Mouse (Mus musculus): ENCODE results near the gene Ces2h. TPM values are rescaled to one million over a fixed set of nuclear protein-coding genes. Genes with fewer than 3 reads are reported as not detected.

The Ces2h gene
- polyA plus RNA-seq, 1 experiment from 2014 or later: not detected

DNA sequence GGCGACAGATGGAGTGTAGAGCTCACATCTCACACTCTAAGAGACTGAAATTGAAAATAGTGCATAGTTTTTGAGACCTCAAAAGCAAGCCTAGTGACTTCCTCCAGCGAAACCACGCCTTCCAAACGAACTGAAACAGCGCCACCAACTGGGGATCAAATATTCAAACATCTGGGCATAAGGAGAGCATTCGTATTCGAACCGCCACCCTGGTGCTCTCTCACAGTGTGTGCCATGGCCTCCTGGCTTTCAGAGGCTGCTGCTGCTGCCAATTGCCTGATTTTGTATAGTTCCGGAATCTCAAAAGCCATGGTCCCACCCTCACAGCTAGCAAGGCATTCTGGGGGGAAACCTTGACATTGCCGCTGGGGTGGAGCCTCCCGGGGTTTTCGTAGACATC is 10.5 kb downstream of the Ces2h start:
- Histone ChIP-seq H3K27ac (ENCODE audit: low read depth, low read length) (no peak overlapping the region), H3K4me2 (ENCODE audit: low read depth, low read length) (no peak overlapping the region)
- 81% methylated on average over 12 of the region's 12 CpGs for WGBS

DNA sequence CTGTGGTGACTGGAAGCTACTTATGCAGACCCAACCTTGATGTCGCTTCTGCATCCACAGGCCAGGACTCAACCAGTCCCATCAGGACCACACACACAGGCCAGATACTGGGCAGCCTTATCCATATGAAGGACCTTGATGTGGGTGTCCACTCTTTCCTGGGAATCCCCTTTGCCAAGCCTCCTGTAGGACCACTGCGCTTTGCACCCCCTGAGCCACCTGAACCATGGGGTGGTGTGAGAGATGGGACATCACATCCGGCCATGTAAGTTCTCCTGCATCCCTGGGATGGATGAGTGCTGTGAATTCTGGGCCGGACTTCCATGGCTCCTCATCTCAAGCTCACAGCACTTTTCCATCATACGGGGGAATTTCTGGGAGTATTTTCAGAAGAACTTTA is 13.7 kb downstream of the Ces2h start:
- no peaks in the 10 kb centered on the region for H3K4me1 ChIP-seq (ENCODE audit: control insufficient read depth, insufficient read depth, low read length)

More for the DNA sequence above, 10.5 kb downstream of the Ces2h start:
- no peaks in the 10 kb centered on the region for H3K9me3 ChIP-seq (ENCODE audit: control insufficient read depth, low read length)
- no peak for ATAC-seq (ENCODE audit: low read depth)
- H3K27me3 ChIP-seq (ENCODE audit: control insufficient read depth, insufficient read depth, low read length): no peaks in the 10 kb centered on the region
- no peak overlapping the region for H3K4me3 ChIP-seq (ENCODE audit: low read depth, low read length)
- H3K36me3 ChIP-seq (ENCODE audit: control insufficient read depth, insufficient read depth, low read length): no peaks in the 10 kb centered on the region
- no peak overlapping the region for H3K9ac ChIP-seq (replicated peaks; ENCODE audit: low read depth, low read length)
- no peaks in the 10 kb centered on the region for H3K4me1 ChIP-seq (ENCODE audit: control insufficient read depth, insufficient read depth, low read length)

DNA sequence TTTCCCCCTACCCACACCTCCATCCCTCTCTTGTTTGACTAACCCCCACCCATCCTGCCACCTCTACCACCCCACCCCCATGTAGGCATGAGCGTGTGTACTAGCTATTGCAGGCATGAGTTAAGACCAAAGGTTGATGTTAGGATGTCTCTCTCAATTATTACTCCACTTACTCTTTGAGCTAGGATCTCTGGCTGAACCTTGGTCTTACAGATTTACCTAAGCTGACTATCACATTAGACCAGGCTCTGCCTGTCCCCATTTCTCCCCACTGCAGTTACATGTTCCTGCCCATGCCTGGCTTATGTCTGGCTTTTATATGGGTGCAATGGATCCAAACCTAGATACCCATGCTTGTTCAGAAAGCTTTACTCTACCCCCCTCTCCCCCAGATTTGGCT is 21.3 kb downstream of the Ces2h start:
- H3K9ac ChIP-seq (replicated peaks; ENCODE audit: low read depth, low read length): no peak overlapping the region
- no peak overlapping the region for H3K4me2 ChIP-seq (ENCODE audit: low read depth, low read length)
- no peak for ATAC-seq (ENCODE audit: low read depth)
- no peak overlapping the region for H3K27ac ChIP-seq (ENCODE audit: low read depth, low read length)
- no peaks in the 10 kb centered on the region for H3K27me3 ChIP-seq (ENCODE audit: control insufficient read depth, insufficient read depth, low read length)
- H3K9me3 ChIP-seq (ENCODE audit: control insufficient read depth, low read length): no peaks in the 10 kb centered on the region
- 67% methylated on average over 1 of the region's 1 CpGs for WGBS
- no peaks in the 10 kb centered on the region for H3K4me1 ChIP-seq (ENCODE audit: control insufficient read depth, insufficient read depth, low read length)
- no peak overlapping the region for H3K4me3 ChIP-seq (ENCODE audit: low read depth, low read length)
- no peaks in the 10 kb centered on the region for H3K36me3 ChIP-seq (ENCODE audit: control insufficient read depth, insufficient read depth, low read length)

More for the DNA sequence above, 13.7 kb downstream of the Ces2h start:
- no peak overlapping the region for H3K4me3 ChIP-seq (ENCODE audit: low read depth, low read length)
- no peak for ATAC-seq (ENCODE audit: low read depth)
- H3K4me2 ChIP-seq (ENCODE audit: low read depth, low read length): no peak overlapping the region
- WGBS: 95% methylated on average over 5 of the region's 5 CpGs
- no peak overlapping the region for H3K9ac ChIP-seq (replicated peaks; ENCODE audit: low read depth, low read length)
- H3K27me3 ChIP-seq (ENCODE audit: control insufficient read depth, insufficient read depth, low read length): no peaks in the 10 kb centered on the region
- H3K27ac ChIP-seq (ENCODE audit: low read depth, low read length): no peak overlapping the region
- H3K9me3 ChIP-seq (ENCODE audit: control insufficient read depth, low read length): no peaks in the 10 kb centered on the region
- no peaks in the 10 kb centered on the region for H3K36me3 ChIP-seq (ENCODE audit: control insufficient read depth, insufficient read depth, low read length)

DNA sequence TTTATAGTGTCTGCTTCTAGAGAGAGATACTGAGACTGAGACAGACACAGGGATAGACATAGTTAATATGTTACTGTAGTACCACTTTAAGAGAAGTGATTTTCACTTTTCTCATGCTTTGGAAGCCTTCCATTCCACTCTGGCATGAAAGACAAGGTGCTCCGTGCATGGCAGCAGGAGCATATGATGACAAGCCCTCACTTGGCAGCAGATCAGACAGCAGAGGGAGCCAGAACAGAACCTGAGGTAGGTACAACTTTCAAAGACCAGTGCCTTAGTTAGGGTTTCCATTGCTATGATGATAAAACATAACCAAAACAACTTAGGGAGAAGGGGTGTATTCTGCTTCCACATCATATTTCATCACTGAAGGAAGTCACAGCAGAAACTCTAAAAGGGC is 22.4 kb downstream of the Ces2h start:
- no peaks in the 10 kb centered on the region for H3K36me3 ChIP-seq (ENCODE audit: control insufficient read depth, insufficient read depth, low read length)
- H3K9me3 ChIP-seq (ENCODE audit: control insufficient read depth, low read length): no peaks in the 10 kb centered on the region
- no peak overlapping the region for H3K4me2 ChIP-seq (ENCODE audit: low read depth, low read length)
- no peak for ATAC-seq (ENCODE audit: low read depth)
- no peak overlapping the region for H3K4me3 ChIP-seq (ENCODE audit: low read depth, low read length)
- no peak overlapping the region for H3K9ac ChIP-seq (replicated peaks; ENCODE audit: low read depth, low read length)
- H3K27ac ChIP-seq (ENCODE audit: low read depth, low read length): no peak overlapping the region
- WGBS: 55% methylated on average over 1 of the region's 1 CpGs
- no peaks in the 10 kb centered on the region for H3K27me3 ChIP-seq (ENCODE audit: control insufficient read depth, insufficient read depth, low read length)
- no peaks in the 10 kb centered on the region for H3K4me1 ChIP-seq (ENCODE audit: control insufficient read depth, insufficient read depth, low read length)

DNA sequence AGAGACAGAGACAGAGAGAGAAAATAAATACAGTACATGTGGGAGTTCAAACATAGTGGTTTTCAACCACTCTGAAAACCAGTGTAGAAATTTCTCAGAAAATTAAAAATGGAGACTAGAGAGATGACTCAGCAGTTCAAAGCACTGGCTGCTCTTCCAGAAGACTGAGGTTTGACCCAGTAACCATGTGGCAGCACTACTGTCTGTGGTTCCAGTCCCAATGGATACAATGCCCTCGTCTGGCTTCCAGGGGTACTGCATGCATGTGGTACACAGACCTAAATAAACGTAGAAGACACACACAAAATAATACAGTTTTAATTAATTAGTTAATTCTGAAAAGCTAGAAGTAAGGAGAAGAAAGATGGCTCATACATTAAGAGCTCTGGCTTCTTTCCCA is 24.4 kb downstream of the Ces2h start:
- H3K27me3 ChIP-seq (ENCODE audit: control insufficient read depth, insufficient read depth, low read length): no peaks in the 10 kb centered on the region
- ATAC-seq (ENCODE audit: low read depth): no peak
- no peak overlapping the region for H3K4me3 ChIP-seq (ENCODE audit: low read depth, low read length)
- H3K36me3 ChIP-seq (ENCODE audit: control insufficient read depth, insufficient read depth, low read length): no peaks in the 10 kb centered on the region
- H3K9ac ChIP-seq (replicated peaks; ENCODE audit: low read depth, low read length): no peak overlapping the region
- no peaks in the 10 kb centered on the region for H3K4me1 ChIP-seq (ENCODE audit: control insufficient read depth, insufficient read depth, low read length)
- no peak overlapping the region for H3K27ac ChIP-seq (ENCODE audit: low read depth, low read length)
- 74% methylated on average over 2 of the region's 2 CpGs for WGBS
- H3K9me3 ChIP-seq (ENCODE audit: control insufficient read depth, low read length): no peaks in the 10 kb centered on the region
- no peak overlapping the region for H3K4me2 ChIP-seq (ENCODE audit: low read depth, low read length)

DNA sequence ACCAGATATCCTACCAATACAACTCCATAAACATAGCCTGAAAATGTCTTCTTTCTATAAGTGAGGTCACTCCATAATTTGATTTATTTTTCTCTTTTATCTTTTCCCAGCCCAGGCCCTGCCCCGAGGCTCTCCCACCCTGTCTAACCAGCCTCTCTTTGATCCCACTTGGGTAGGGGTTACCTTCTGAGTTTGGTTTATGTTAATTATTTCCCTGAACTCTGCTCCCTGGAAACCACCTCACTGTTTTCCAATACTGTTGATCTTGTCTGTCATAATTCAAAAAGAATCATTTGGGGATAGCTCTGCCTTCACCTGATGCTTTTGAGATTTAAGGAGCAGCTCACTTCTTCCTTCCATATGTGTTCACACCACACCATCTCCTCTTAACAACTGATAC is 42.9 kb downstream of the Ces2h start:
- Histone ChIP-seq H3K4me2 (ENCODE audit: low read depth, low read length) (no peak overlapping the region), H3K9me3 (ENCODE audit: control insufficient read depth, low read length) (no peaks in the 10 kb centered on the region), H3K27ac (ENCODE audit: low read depth, low read length) (no peak overlapping the region), H3K4me1 (ENCODE audit: control insufficient read depth, insufficient read depth, low read length) (no peaks in the 10 kb centered on the region), H3K4me3 (ENCODE audit: low read depth, low read length) (no peak overlapping the region), H3K36me3 (ENCODE audit: control insufficient read depth, insufficient read depth, low read length) (no peaks in the 10 kb centered on the region), H3K27me3 (ENCODE audit: control insufficient read depth, insufficient read depth, low read length) (no peaks in the 10 kb centered on the region), H3K9ac (replicated peaks; ENCODE audit: low read depth, low read length) (no peak overlapping the region)
- WGBS: 75% methylated on average over 1 of the region's 1 CpGs
- no peak for ATAC-seq (ENCODE audit: low read depth)

DNA sequence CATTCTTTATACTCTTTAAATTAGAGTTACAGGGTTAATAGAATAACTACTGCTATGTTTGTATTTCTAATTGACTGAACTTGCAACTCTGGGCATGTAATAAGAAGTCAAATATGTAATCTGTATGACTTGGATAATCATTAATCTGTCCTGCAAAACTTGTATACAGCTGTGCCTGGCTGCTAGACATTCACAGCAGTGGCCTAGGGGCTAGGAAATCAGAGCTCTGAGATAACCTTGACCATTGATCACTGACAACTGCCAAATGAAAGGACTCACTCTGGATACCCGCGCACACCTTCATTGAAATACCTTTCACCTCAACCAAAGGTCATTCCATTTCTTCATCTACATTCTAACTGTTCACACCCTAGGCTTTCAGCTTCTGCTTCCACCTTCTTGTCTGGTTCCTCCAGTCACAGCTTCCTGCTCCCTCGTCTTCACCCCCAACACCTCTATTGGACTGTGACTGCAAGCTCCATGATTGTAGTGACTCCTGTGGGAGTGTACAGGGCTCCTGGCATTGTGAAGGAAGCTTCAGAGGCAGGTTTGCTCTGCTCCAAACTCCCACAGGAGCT is 45.3 kb downstream of the Ces2h start:
- H3K4me2 ChIP-seq (ENCODE audit: low read depth, low read length): no peak overlapping the region
- no peak overlapping the region for H3K27ac ChIP-seq (ENCODE audit: low read depth, low read length)
- no peaks in the 10 kb centered on the region for H3K4me1 ChIP-seq (ENCODE audit: control insufficient read depth, insufficient read depth, low read length)
- H3K36me3 ChIP-seq (ENCODE audit: control insufficient read depth, insufficient read depth, low read length): no peaks in the 10 kb centered on the region
- no peak overlapping the region for H3K4me3 ChIP-seq (ENCODE audit: low read depth, low read length)
- H3K9me3 ChIP-seq (ENCODE audit: control insufficient read depth, low read length): no peaks in the 10 kb centered on the region
- WGBS: 90% methylated on average over 3 of the region's 3 CpGs
- H3K9ac ChIP-seq (replicated peaks; ENCODE audit: low read depth, low read length): no peak overlapping the region
- H3K27me3 ChIP-seq (ENCODE audit: control insufficient read depth, insufficient read depth, low read length): no peaks in the 10 kb centered on the region
- no peak for ATAC-seq (ENCODE audit: low read depth)

GRCm38 (mm10) chr8:105048371-105048854 is 47.8 kb downstream of the Ces2h start, which contains the start of gene Ces3a:
Gene Ces3a (plus strand): TSS chr8:105048601.
- no peaks in the 10 kb centered on the region for H3K27me3 ChIP-seq (ENCODE audit: control insufficient read depth, insufficient read depth, low read length)
- H3K36me3 ChIP-seq (ENCODE audit: control insufficient read depth, insufficient read depth, low read length): no peaks in the 10 kb centered on the region
- no peak for ATAC-seq (ENCODE audit: low read depth)
- H3K4me2 ChIP-seq (ENCODE audit: low read depth, low read length): no peak within 1 kb of the TSS
- 85% methylated on average over 3 of the region's 3 CpGs for WGBS
- H3K4me1 ChIP-seq (ENCODE audit: control insufficient read depth, insufficient read depth, low read length): no peaks in the 10 kb centered on the region
- H3K27ac ChIP-seq (ENCODE audit: low read depth, low read length): no peak within 1 kb of the TSS
- no peak within 1 kb of the TSS for H3K9ac ChIP-seq (replicated peaks; ENCODE audit: low read depth, low read length)
- no peak within 1 kb of the TSS for H3K4me3 ChIP-seq (ENCODE audit: low read depth, low read length)
- no peaks in the 10 kb centered on the region for H3K9me3 ChIP-seq (ENCODE audit: control insufficient read depth, low read length)

DNA sequence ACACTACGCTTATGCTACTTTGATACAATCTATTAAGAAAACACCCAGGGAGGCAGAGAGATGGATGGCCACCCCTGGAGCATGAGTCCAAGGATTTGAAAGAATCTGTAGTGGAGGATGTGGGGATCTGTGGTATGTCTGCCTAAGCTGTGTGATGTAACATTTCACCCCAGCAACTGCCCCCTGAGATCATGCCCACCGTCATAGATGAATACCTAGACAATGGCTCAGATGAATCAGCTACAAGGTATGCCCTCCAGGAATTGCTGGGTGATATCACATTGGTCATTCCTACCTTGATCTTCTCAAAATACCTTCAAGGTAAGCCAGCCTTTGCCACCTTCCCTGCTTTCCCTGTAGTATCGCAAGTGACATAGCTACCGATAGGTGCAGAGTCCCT is 55.6 kb downstream of the Ces2h start:
- Histone ChIP-seq H3K36me3 (ENCODE audit: control insufficient read depth, insufficient read depth, low read length) (no peaks in the 10 kb centered on the region), H3K9ac (replicated peaks; ENCODE audit: low read depth, low read length) (no peak overlapping the region), H3K4me3 (ENCODE audit: low read depth, low read length) (no peak overlapping the region), H3K27me3 (ENCODE audit: control insufficient read depth, insufficient read depth, low read length) (no peaks in the 10 kb centered on the region), H3K4me2 (ENCODE audit: low read depth, low read length) (no peak overlapping the region), H3K9me3 (ENCODE audit: control insufficient read depth, low read length) (no peaks in the 10 kb centered on the region), H3K4me1 (ENCODE audit: control insufficient read depth, insufficient read depth, low read length) (no peaks in the 10 kb centered on the region), H3K27ac (ENCODE audit: low read depth, low read length) (no peak overlapping the region)
- 93% methylated on average over 4 of the region's 4 CpGs for WGBS
- no peak for ATAC-seq (ENCODE audit: low read depth)

Data from neural tube, embryonic 14.5 days (tissue).